Mouse (Mus musculus) small intestine, adult 2 months (tissue): ENCODE measurements around the gene Yeats2.

Experiments
- CTCF ChIP-seq: fragments of 200-500 bp; IDR thresholded peaks from 2 replicates; pipeline ENCODE4 v1.5.1; 2012; ENCODE audit warnings: low read depth, mild to moderate bottlenecking, control low read depth, inconsistent platforms, low read length, moderate library complexity, mixed read lengths; ENCODE audit not compliant: insufficient replicate concordance, insufficient read length; ENCODE audit errors: extremely low read depth
- POLR2A ChIP-seq: fragments of 200-500 bp; IDR thresholded peaks from 2 replicates; pipeline ENCODE4 v1.6.1; 2012; ENCODE audit warnings: low read depth, mild to moderate bottlenecking, control low read depth, inconsistent platforms, low read length, moderate library complexity

DNA sequence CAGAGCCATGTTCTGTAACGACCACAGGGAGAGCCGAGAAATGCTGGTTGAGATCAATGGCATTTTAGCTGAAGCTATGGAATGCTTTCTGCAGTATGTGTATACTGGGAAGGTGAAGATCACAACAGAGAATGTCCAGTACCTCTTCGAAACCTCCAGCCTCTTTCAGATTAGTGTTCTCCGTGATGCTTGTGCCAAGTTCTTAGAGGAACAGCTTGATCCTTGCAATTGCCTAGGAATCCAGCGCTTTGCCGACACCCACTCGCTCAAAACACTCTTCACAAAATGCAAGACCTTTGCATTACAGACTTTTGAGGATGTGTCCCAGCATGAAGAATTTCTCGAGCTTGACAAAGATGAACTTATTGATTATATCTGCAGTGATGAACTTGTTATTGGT is 33.9 kb upstream of the Yeats2 start:
- no peak for TF ChIP-seq POLR2A
- no peak for TF ChIP-seq CTCF
